Mouse (Mus musculus) forebrain, embryonic 14.5 days (tissue): ENCODE results near the gene Atp6v1d. TPM values are rescaled to one million over a fixed set of nuclear protein-coding genes. Genes with fewer than 3 reads are reported as not detected.

Experiments
- ATAC-seq: fragments of 200-750 bp; cut with Nextera tagmentation; 2 replicates; pipeline ENCODE4 v1.8.0; 2017; ENCODE audit warnings: mild to moderate bottlenecking, moderate library complexity
- DNase-seq: peaks from one replicate; pipeline ENCODE4 v3.0.0-alpha.2; 2015; ENCODE audit warnings: low spot score
- H3K27ac ChIP-seq: fragments of 300-500 bp; sonication (generic); 2 replicates; pipeline ENCODE4 v1.5.1; 2014; ENCODE audit warnings: low read depth, mild to moderate bottlenecking, control low read depth, low read length, moderate library complexity
- H3K27me3 ChIP-seq: fragments of 300-500 bp; sonication (generic); replicated peaks from 2 replicates; pipeline ENCODE4 v1.6.1; 2014; ENCODE audit warnings: low read length, control low read depth, mixed read lengths; ENCODE audit not compliant: control insufficient read depth, insufficient read depth
- H3K36me3 ChIP-seq: fragments of 300-500 bp; sonication (generic); 2 replicates; pipeline ENCODE4 v1.6.1; 2014; ENCODE audit warnings: low read length, control low read depth; ENCODE audit not compliant: control insufficient read depth, insufficient read depth
- H3K4me1 ChIP-seq: fragments of 300-500 bp; sonication (generic); 2 replicates; pipeline ENCODE4 v1.6.1; 2014; ENCODE audit warnings: antibody characterized with exemption, low read length, control low read depth; ENCODE audit not compliant: control insufficient read depth, insufficient read depth
- H3K4me2 ChIP-seq: fragments of 300-500 bp; sonication (generic); 2 replicates; pipeline ENCODE4 v1.6.1; 2014; ENCODE audit warnings: mild to moderate bottlenecking, control low read depth, low read length
- H3K4me3 ChIP-seq: fragments of 300-500 bp; sonication (generic); 2 replicates; pipeline ENCODE4 v1.5.1; 2014; ENCODE audit warnings: low read depth, low read length, control low read depth
- H3K9ac ChIP-seq: fragments of 300-500 bp; sonication (generic); 2 replicates; pipeline ENCODE4 v1.6.1; 2014; ENCODE audit warnings: mild to moderate bottlenecking, low read length, control low read depth, moderate library complexity
- H3K9me3 ChIP-seq: fragments of 300-500 bp; sonication (generic); replicated peaks from 2 replicates; pipeline ENCODE4 v1.6.1; 2016; ENCODE audit warnings: low read length, control low read depth, mixed read lengths; ENCODE audit not compliant: control insufficient read depth
- WGBS: fragments of 180-500 bp; shearing (Covaris S2); extraction: QIAGEN DNeasy Blood & Tissue Kit; methylation state at CpG from one replicate; pipeline ENCODE4 v1.1.7; 2014; 5-methylcytosine and 5-hydroxymethylcytosine counted together
- polyA plus RNA-seq: library from polyadenylated mRNA; unstranded; fragments of >200 nt; fragmentation: Nextera tagmentation; extraction: Ambion mirVana; gene quantifications from 2 replicates; pipeline ENCODE4 v1.2.1, GENCODE M21; 2014

Gene Atp6v1d
- polyA plus RNA-seq, 1 experiment from 2014 or later, result 126 TPM

- DNase-seq (no peak), ATAC-seq (no peak)
- H3K4me1 ChIP-seq, result no peaks in the 10 kb centered on the region
- 81% methylated on average over 4 of the region's 4 CpGs for WGBS
- no peak overlapping the region for H3K4me3 ChIP-seq
- H3K36me3 ChIP-seq, result peaks cover 69% of the 10 kb centered on the region
- no peaks in the 10 kb centered on the region for H3K27me3 ChIP-seq
- H3K9me3 ChIP-seq, result no peaks in the 10 kb centered on the region
- H3K27ac ChIP-seq, result no peak overlapping the region
- no peak overlapping the region for H3K9ac ChIP-seq
- no peak overlapping the region for H3K4me2 ChIP-seq
These were observed 21.5 kb downstream of the Atp6v1d start for GRCm38 (mm10) chr12:78839906-78840305.

GRCm38 (mm10) chr12:78834496-78834895, 26.9 kb downstream of the Atp6v1d start:
- no peak for ATAC-seq

GRCm38 (mm10) chr12:78814437-78814836, 47.0 kb downstream of the Atp6v1d start:
- Histone ChIP-seq H3K27me3 (no peaks in the 10 kb centered on the region), H3K4me3 (no peak overlapping the region), H3K9ac (no peak overlapping the region), H3K4me1 (no peaks in the 10 kb centered on the region), H3K36me3 (0 out of 2 replicates have a peak, but pooled peaks cover 3% of the 10 kb centered on the region), H3K4me2 (no peak overlapping the region), H3K9me3 (no peaks in the 10 kb centered on the region), H3K27ac (no peak overlapping the region)
- ATAC-seq, result no peak; the same call in 1 of the 2 replicates
- peak; percentile 53 for DNase-seq

More at GRCm38 (mm10) chr12:78834496-78834895, 26.9 kb downstream of the Atp6v1d start:
- Histone ChIP-seq H3K9ac (no peak overlapping the region), H3K4me3 (no peak overlapping the region), H3K4me2 (no peak overlapping the region), H3K27me3 (no peaks in the 10 kb centered on the region), H3K4me1 (no peaks in the 10 kb centered on the region), H3K9me3 (no peaks in the 10 kb centered on the region), H3K27ac (no peak overlapping the region), H3K36me3 (peaks cover 42% of the 10 kb centered on the region)
- DNase-seq, result no peak
- WGBS, result 93% methylated on average over 2 of the region's 2 CpGs

GRCm38 (mm10) chr12:78801836-78802235, 59.6 kb downstream of the Atp6v1d start:
- H3K4me2 ChIP-seq, result no peak overlapping the region
- H3K4me1 ChIP-seq, result no peaks in the 10 kb centered on the region
- no peak overlapping the region for H3K27ac ChIP-seq
- DNase-seq (no peak), ATAC-seq (no peak)
- H3K27me3 ChIP-seq, result no peaks in the 10 kb centered on the region
- H3K9ac ChIP-seq, result no peak overlapping the region
- H3K36me3 ChIP-seq, result 0 out of 2 replicates have a peak, but pooled peaks cover 7% of the 10 kb centered on the region
- no peak overlapping the region for H3K4me3 ChIP-seq
- H3K9me3 ChIP-seq, result no peaks in the 10 kb centered on the region

- 81% methylated on average over 3 of the region's 3 CpGs for WGBS
- Histone ChIP-seq H3K4me3 (no peak overlapping the region), H3K27me3 (no peaks in the 10 kb centered on the region), H3K36me3 (0 out of 2 replicates have a peak, but pooled peaks cover 7% of the 10 kb centered on the region), H3K9me3 (no peaks in the 10 kb centered on the region), H3K4me1 (no peaks in the 10 kb centered on the region), H3K9ac (no peak overlapping the region), H3K4me2 (no peak overlapping the region), H3K27ac (no peak overlapping the region)
- ATAC-seq (no peak), DNase-seq (no peak)
These were observed 61.4 kb downstream of the Atp6v1d start for GRCm38 (mm10) chr12:78800036-78800435.

GRCm38 (mm10) chr12:78794236-78794635, 67.2 kb downstream of the Atp6v1d start:
- ATAC-seq (no peak), DNase-seq (peak; percentile 45)
- Histone ChIP-seq H3K9me3 (no peaks in the 10 kb centered on the region), H3K27me3 (no peaks in the 10 kb centered on the region), H3K4me3 (no peak overlapping the region), H3K27ac (no peak overlapping the region), H3K9ac (no peak overlapping the region), H3K4me1 (no peaks in the 10 kb centered on the region; the same call in 1 of the 2 replicates), H3K36me3 (0 out of 2 replicates have a peak, but pooled peaks cover 4% of the 10 kb centered on the region), H3K4me2 (no peak overlapping the region)
- 14% methylated on average over 1 of the region's 1 CpGs for WGBS

- H3K27me3 ChIP-seq, result no peaks in the 10 kb centered on the region
- H3K27ac ChIP-seq, result no peak overlapping the region
- H3K4me1 ChIP-seq, result no peaks in the 10 kb centered on the region; the same call in 1 of the 2 replicates
- DNase-seq, result no peak
- no peak overlapping the region for H3K4me2 ChIP-seq
- H3K4me3 ChIP-seq, result no peak overlapping the region
- H3K9ac ChIP-seq, result no peak overlapping the region
- no peaks in the 10 kb centered on the region for H3K9me3 ChIP-seq
- WGBS, result 89% methylated on average over 2 of the region's 2 CpGs
- H3K36me3 ChIP-seq, result no peaks in the 10 kb centered on the region
- no peak for ATAC-seq
These were observed 70.6 kb downstream of the Atp6v1d start for GRCm38 (mm10) chr12:78790791-78791190.

Other genes starting within 250 kb of the Atp6v1d start
- 0.18 TPM in 1 of 2 replicates, not detected in the other for gene Fam71d, start 170.1 kb downstream of the Atp6v1d start, polyA plus RNA-seq
- gene Mpp5, start 112.7 kb downstream of the Atp6v1d start, polyA plus RNA-seq, result 12.1 and 16.1 TPM in 2 replicates
- 183 and 188 TPM in 2 replicates for gene Eif2s1, start 181 bp upstream of the Atp6v1d start, polyA plus RNA-seq
- 0.77 and 1.2 TPM in 2 replicates for gene Plek2, start 45.3 kb upstream of the Atp6v1d start, polyA plus RNA-seq
- gene Tmem229b, start 146.0 kb upstream of the Atp6v1d start, polyA plus RNA-seq, result 37.7 and 45.5 TPM in 2 replicates
- 0.95 and 1.3 TPM in 2 replicates for gene Plekhh1, start 167.5 kb upstream of the Atp6v1d start, polyA plus RNA-seq
- gene Pigh, start 228.0 kb upstream of the Atp6v1d start, polyA plus RNA-seq, result 18.1 and 19.1 TPM in 2 replicates